Mouse (Mus musculus) hindbrain, embryonic 16.5 days (tissue): ENCODE measurements at regions not wholly inside any gene's neighbourhood (a gene's known extent, or its start where the extent isn't known, plus 50 kb on each side); places are given as distances from the start of the nearest gene placed in this dataset.
A peak's percentile ranks its signal among the peaks of the same experiment; 100 is the strongest.

Experiments used
- ATAC-seq: fragments of 200-750 bp; cut with Nextera tagmentation; 2 replicates; pipeline ENCODE4 v1.8.0; 2017; ENCODE audit warnings: moderate TSS enrichment, moderate library complexity
- H3K27ac ChIP-seq: fragments of 300-500 bp; sonication (generic); 2 replicates; pipeline ENCODE4 v1.5.1; 2014; ENCODE audit warnings: low read depth, mild to moderate bottlenecking, control low read depth, low read length, moderate library complexity
- H3K27me3 ChIP-seq: fragments of 300-500 bp; sonication (generic); replicated peaks from 2 replicates; pipeline ENCODE4 v1.6.1; 2014; ENCODE audit warnings: low read length; ENCODE audit not compliant: control insufficient read depth, insufficient read depth
- H3K36me3 ChIP-seq: fragments of 300-500 bp; sonication (generic); 2 replicates; pipeline ENCODE4 v1.6.1; 2014; ENCODE audit warnings: mild to moderate bottlenecking, low read length, moderate library complexity, mixed read lengths; ENCODE audit not compliant: control insufficient read depth, insufficient read depth
- H3K4me1 ChIP-seq: fragments of 300-500 bp; sonication (generic); 2 replicates; pipeline ENCODE4 v1.6.1; 2014; ENCODE audit warnings: low read depth, low read length; ENCODE audit not compliant: control insufficient read depth, insufficient read depth
- H3K4me2 ChIP-seq: fragments of 300-500 bp; sonication (generic); 2 replicates; pipeline ENCODE4 v1.6.1; 2014; ENCODE audit warnings: mild to moderate bottlenecking, low read length, control low read depth, moderate library complexity
- H3K4me3 ChIP-seq: fragments of 300-500 bp; sonication (generic); 2 replicates; pipeline ENCODE4 v1.5.1; 2014; ENCODE audit warnings: mild to moderate bottlenecking, low read length, control low read depth, moderate library complexity
- H3K9ac ChIP-seq: fragments of 300-500 bp; sonication (generic); 2 replicates; pipeline ENCODE4 v1.6.1; 2014; ENCODE audit warnings: low read depth, mild to moderate bottlenecking, control low read depth, low read length, moderate library complexity
- H3K9me3 ChIP-seq: fragments of 300-500 bp; sonication (generic); 2 replicates; pipeline ENCODE4 v1.6.1; 2014; ENCODE audit warnings: mild to moderate bottlenecking, low read length, moderate library complexity; ENCODE audit not compliant: control insufficient read depth
- WGBS: fragments of 180-500 bp; shearing (Covaris S2); extraction: QIAGEN DNeasy Blood & Tissue Kit; methylation state at CpG from one replicate; pipeline ENCODE4 v1.1.7; 2014; 5-methylcytosine and 5-hydroxymethylcytosine counted together

- Histone ChIP-seq H3K4me2 (no peak overlapping the region; the same call in 1 of the 2 replicates), H3K27me3 (no peaks in the 10 kb centered on the region), H3K9me3 (no peaks in the 10 kb centered on the region; the same call in 1 of the 2 replicates), H3K4me3 (no peak overlapping the region), H3K9ac (no peak overlapping the region), H3K27ac (no peak overlapping the region), H3K4me1 (peaks cover 2% of the 10 kb centered on the region; the same call in 1 of the 2 replicates), H3K36me3 (no peaks in the 10 kb centered on the region)
- WGBS, result 60% methylated on average over 3 of the region's 3 CpGs
- ATAC-seq, result peak; percentile 65
These were observed 195.1 kb upstream of the Sox11 start for GRCm38 (mm10) chr12:27537507-27537906.

GRCm38 (mm10) chr12:27537017-27537416 is 194.6 kb upstream of the Sox11 start:
- ATAC-seq, result peak; percentile 27; the same call in 1 of the 2 replicates
- no peak overlapping the region for H3K9ac ChIP-seq
- H3K4me1 ChIP-seq, result peaks cover 2% of the 10 kb centered on the region; the same call in 1 of the 2 replicates
- no peak overlapping the region for H3K4me3 ChIP-seq
- 38% methylated on average over 9 of the region's 9 CpGs for WGBS
- no peaks in the 10 kb centered on the region for H3K36me3 ChIP-seq
- no peaks in the 10 kb centered on the region; the same call in 1 of the 2 replicates for H3K9me3 ChIP-seq
- no peaks in the 10 kb centered on the region for H3K27me3 ChIP-seq
- H3K4me2 ChIP-seq, result peak overlapping the region; percentile 3; the same call in 1 of the 2 replicates
- no peak overlapping the region for H3K27ac ChIP-seq

- Histone ChIP-seq H3K36me3 (no peaks in the 10 kb centered on the region), H3K4me1 (no peaks in the 10 kb centered on the region), H3K9ac (no peak overlapping the region), H3K27me3 (no peaks in the 10 kb centered on the region), H3K4me3 (no peak overlapping the region), H3K4me2 (no peak overlapping the region), H3K27ac (no peak overlapping the region), H3K9me3 (no peaks in the 10 kb centered on the region)
- 71% methylated on average over 2 of the region's 2 CpGs for WGBS
- ATAC-seq, result no peak
These were observed 183.2 kb upstream of the Sox11 start for GRCm38 (mm10) chr12:27525604-27526003.

DNA sequence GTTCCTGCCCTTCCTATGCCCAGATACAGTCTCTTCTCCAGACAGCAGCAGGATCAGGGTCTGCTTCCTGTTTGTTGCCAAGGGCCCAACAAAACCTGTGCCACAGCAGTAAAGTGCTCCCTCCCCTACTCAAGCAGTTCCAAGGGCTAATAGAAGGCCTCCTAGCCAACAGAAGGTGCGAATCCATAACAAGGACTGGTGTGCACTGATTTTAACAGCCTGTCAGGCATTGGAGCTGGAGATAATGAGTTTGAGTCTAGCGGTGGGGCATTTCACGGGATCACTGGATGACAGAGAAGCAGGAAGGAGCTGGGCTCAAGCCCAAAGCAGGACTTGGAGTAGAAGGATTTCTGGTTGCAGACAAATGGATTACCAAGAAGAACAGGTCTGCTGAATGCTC is 170.9 kb upstream of the Sox11 start:
- Histone ChIP-seq H3K27me3 (no peaks in the 10 kb centered on the region), H3K27ac (no peak overlapping the region)
- 82% methylated on average over 3 of the region's 3 CpGs for WGBS

GRCm38 (mm10) chr12:27508226-27508560 is 165.8 kb upstream of the Sox11 start:
- Histone ChIP-seq H3K27ac (no peak overlapping the region), H3K36me3 (no peaks in the 10 kb centered on the region), H3K9ac (no peak overlapping the region), H3K4me3 (no peak overlapping the region), H3K27me3 (no peaks in the 10 kb centered on the region), H3K4me1 (no peaks in the 10 kb centered on the region), H3K9me3 (no peaks in the 10 kb centered on the region), H3K4me2 (no peak overlapping the region)
- no peak for ATAC-seq

More for the DNA sequence above, 170.9 kb upstream of the Sox11 start:
- no peak for ATAC-seq
- no peak overlapping the region for H3K4me3 ChIP-seq
- no peak overlapping the region for H3K4me2 ChIP-seq
- H3K9me3 ChIP-seq, result no peaks in the 10 kb centered on the region
- H3K4me1 ChIP-seq, result no peaks in the 10 kb centered on the region
- no peak overlapping the region for H3K9ac ChIP-seq
- no peaks in the 10 kb centered on the region for H3K36me3 ChIP-seq

DNA sequence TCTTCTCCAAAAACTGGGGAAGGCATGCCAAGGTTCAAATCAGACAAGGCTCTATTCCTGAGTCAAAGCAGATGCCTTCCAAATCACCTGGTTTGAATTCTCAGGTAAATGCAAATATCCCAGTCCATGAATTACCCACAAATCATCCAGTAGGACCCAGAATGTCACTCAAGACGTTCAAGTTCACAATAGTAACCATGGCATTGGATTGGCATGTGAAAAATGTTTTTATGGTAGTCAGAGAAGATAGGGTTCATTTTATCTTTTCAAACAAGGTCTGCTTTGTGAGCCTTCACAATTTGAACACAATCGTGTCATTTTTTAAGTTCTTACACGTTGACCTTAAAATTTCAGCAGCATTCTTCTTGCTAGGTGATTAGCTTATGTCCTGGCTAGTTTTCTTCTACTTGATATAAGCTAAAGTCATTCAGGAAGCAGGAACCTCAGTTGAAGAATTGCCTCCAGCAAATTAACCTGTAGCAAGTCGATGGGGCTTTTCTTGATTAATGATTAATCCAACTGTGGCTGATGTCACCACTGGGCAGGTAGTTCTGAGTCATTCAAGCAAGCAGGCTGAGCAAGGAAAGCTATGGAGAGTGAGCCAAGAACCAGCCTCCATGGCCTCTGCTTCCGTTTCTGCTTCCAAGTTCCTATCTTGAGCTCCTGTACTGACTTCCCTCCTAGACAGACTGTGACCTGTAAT is 165.3 kb upstream of the Sox11 start:
- Histone ChIP-seq H3K9ac (no peak overlapping the region), H3K9me3 (no peaks in the 10 kb centered on the region), H3K4me1 (no peaks in the 10 kb centered on the region), H3K27ac (no peak overlapping the region), H3K27me3 (no peaks in the 10 kb centered on the region), H3K4me3 (no peak overlapping the region), H3K4me2 (no peak overlapping the region), H3K36me3 (no peaks in the 10 kb centered on the region)
- WGBS, result 48% methylated on average over 5 of the region's 5 CpGs
- no peak for ATAC-seq

DNA sequence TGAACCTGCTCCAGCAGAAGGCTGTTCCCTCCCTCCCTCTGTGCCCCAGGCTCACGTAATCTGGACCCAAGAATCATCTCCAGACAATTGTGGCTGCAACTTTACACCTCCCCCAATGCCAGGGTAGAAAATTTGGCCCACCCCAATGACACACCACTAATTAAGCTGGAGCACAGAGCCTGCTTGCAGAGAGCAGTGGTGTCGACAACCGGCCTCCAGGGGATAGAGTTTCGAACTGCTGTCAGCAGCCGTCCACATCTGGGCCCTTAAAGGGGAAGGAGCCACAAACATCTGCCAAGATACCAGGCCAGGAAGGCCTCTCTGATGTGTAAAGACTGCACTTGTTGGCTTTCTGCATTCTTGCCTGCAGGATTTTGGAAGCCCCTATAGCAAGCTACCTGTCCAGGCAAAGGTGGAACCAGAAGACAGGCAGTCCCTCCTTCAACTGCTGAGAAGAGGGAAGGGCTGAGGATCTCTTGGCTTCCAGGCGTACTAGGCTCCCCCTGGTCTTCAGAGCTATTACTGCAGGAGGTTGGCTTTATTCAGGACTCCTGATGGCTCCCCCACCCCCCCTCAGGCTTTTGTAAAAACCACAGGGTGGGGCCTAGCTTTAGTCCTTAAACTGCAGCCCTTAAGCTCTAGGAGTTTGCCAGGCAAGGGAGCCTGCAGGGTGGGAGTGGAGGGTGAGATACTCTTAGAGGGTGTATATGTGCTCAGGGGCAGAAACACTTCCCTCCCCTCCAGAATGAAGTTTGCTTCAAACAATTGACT is 160.5 kb upstream of the Sox11 start:
- no peaks in the 10 kb centered on the region for H3K27me3 ChIP-seq
- ATAC-seq, result no peak
- H3K36me3 ChIP-seq, result no peaks in the 10 kb centered on the region
- H3K9me3 ChIP-seq, result no peaks in the 10 kb centered on the region
- WGBS, result 19% methylated on average over 6 of the region's 6 CpGs
- no peak overlapping the region for H3K4me2 ChIP-seq
- no peak overlapping the region for H3K4me3 ChIP-seq
- no peak overlapping the region for H3K27ac ChIP-seq
- H3K9ac ChIP-seq, result no peak overlapping the region
- H3K4me1 ChIP-seq, result no peaks in the 10 kb centered on the region

DNA sequence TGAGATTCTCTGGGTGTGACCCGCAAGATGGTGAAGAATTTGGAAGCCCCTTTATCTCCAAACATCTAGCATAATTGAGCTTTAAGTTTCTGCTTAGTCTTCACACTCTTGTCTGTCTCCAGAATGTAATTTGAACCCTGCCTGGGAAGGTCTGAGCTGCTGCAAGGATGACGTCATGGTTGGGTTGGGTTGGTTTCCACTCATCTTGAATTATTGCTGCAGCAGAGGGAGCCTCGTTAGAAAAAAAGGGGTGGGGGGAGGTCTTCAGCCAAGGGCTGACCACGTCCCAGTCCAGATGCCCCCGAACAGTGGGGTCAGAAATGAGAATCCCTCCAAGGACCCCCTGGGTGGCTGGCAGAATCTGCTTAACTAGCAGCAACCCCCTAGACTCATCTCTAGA is 158.1 kb upstream of the Sox11 start:
- WGBS, result 47% methylated on average over 5 of the region's 5 CpGs
- no peak overlapping the region for H3K4me2 ChIP-seq
- no peak for ATAC-seq
- H3K36me3 ChIP-seq, result no peaks in the 10 kb centered on the region
- no peaks in the 10 kb centered on the region for H3K4me1 ChIP-seq
- H3K4me3 ChIP-seq, result no peak overlapping the region
- no peak overlapping the region for H3K9ac ChIP-seq
- no peaks in the 10 kb centered on the region for H3K27me3 ChIP-seq
- H3K27ac ChIP-seq, result no peak overlapping the region
- H3K9me3 ChIP-seq, result no peaks in the 10 kb centered on the region

DNA sequence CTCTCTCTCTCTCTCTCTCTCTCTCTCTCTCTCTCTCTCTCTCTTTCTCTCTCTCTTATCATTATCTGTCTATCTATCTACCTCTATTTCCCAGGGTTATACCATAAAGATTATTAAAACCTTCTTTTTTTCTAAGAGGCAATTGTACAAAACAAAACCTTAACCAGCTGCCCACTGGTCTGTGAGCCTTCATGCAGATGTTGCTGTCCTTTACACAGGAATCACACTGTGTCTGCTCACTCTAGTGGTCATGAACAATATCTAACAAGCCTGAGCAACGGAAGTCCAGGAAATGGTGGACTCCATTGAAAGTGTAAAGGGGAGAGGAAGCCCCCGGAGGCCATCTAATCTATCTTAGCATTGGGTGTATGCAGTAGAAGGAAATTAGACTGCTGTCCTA is 156.9 kb upstream of the Sox11 start:
- Histone ChIP-seq H3K36me3 (no peaks in the 10 kb centered on the region), H3K27ac (no peak overlapping the region), H3K4me1 (no peaks in the 10 kb centered on the region), H3K9ac (no peak overlapping the region), H3K27me3 (no peaks in the 10 kb centered on the region), H3K4me3 (no peak overlapping the region), H3K4me2 (no peak overlapping the region), H3K9me3 (no peaks in the 10 kb centered on the region)
- no peak for ATAC-seq
- WGBS, result 52% methylated on average over 2 of the region's 2 CpGs
